Mouse (Mus musculus) left cerebral cortex, adult 9 months (tissue): Measurements from ENCODE around the gene Atl3.
A peak's percentile ranks its signal among the peaks of the same experiment; 100 is the strongest.
"Not testable (repeated sequence)": the region's sequence is repeated elsewhere in the genome, so short reads cannot be mapped to it uniquely, and the experiment has no call there.

ENCODE experiments used
- DNase-seq, 2 experiments: peaks; one replicate each; pipeline ENCODE4 v3.0.0; 2022; ENCODE audit warnings: low spot score in 2 of 2

The Atl3 gene

DNA sequence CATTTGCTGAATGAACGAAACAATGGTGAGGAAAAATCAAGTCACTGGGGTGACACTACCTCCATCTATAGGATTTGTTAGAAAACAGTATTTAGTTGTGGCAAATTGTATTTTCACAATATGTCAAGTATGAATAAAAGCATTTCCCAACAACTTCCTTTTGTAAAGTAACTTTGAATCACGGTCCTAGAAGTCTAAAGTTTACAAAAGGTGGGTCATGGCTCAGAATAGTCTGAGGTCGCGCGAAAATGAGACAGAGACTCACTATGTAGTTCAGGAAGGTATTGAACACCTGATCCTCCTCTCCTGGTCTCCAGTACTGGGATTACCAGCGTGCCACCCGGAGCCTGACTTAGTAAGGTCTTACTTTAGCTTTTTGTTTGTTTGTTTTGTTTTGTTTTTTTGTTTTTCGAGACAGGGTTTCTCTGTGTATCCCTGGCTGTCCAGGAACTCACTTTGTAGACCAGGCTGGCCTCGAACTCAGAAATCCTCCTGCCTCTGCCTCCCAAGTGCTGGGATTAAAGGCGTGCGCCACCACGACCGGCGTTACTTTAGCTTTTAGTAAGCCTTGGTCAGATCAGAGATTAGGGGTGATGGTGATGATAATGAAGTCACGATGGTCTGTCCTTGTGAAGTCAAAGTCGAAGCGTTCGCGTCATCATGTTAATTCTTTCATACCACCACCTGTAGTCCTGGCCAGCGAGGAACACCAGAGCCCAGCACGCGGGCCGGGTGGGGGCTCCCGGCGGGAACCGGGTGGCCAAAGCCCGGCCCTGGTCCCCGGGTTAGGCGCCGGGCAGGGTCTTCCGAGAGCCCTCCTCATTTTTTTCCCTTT is at the start of gene Atl3:
TSS of gene Atl3 (plus strand) at position 689 of the 835 bp plus-strand sequence.
- DNase-seq = no peak

- DNase-seq = no peak
Measured at GRCm38 (mm10) chr19:7445105-7445504, 48.7 kb upstream of the Atl3 start.

- DNase-seq = no peak
Measured at GRCm38 (mm10) chr19:7445596-7445995, 48.2 kb upstream of the Atl3 start.

DNA sequence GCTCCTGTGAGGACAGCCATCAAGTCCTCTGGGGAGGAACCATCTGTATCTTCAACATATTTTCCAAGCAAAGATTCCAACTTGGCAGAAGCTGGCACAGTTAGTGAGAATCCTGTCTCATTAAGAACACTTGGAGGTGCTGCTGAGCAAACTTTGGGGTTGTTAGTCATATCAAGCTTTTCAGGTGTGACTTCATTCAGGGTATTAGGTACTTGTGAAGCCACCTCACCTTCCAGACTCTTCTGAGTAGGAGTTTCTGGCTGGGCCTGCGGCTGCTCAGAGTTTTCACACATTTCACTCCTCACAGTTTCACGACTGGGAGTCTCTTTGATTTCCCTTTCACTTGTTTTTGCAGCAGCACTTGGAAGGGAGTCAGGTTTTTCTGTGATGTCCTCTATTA is 37.0 kb upstream of the Atl3 start:
- no peak for DNase-seq

DNA sequence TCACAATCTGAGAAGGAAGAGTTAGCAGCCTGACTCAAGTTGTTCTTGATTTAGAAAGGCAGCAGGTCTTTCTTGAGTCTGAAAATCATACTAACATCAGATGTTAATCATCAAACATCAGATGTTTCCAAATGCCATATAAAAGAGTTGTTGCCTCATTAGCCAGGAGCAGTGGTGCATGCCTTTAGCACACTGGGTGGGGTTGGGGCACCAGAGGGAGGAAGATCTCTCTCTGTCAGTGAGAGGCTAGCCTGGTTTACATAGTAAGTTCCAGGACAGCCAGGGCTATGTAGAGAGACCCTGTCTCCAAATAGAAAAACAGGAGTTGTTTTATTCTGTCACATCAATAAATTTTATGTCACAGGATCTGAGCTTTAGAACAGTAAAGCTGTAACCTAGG is 34.9 kb upstream of the Atl3 start:
- no peak for DNase-seq

DNA sequence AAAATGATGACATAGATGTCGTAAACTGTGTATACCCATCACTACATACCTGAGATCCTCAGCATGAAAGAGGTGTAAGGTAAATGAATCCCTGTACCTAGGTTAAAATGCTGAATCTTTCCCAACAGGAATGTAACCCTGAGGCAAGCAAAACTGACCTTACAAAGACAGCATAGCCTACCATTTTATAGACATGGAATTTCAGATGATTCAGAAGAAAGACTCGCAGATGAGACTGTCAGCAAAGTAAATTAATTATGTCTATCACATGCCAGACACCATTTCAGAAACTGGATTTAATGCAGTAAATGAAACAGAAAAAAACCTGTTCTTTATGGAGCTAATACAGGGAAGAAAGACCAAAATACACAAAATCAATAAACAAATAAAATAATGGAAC is 34.5 kb upstream of the Atl3 start:
- DNase-seq = no peak

DNA sequence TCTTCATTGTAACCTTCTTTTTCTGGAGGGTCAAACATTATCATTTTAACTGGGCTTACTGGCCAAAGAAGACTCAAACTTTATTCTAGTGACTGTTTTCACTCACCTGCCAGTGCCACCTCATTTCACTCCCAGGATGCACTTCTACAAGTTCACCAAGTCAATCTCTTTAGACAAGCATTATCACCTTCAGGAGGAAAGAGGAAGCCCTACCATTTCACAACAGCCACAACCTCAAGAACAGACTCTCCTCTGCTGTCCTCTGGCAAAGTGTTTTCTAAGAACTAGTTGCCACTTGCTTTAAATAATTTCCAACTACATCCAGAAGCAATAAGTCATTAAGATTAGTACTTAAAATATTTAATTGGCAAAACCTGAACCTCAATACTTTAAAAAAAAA is 25.9 kb upstream of the Atl3 start:
- DNase-seq = no peak

DNA sequence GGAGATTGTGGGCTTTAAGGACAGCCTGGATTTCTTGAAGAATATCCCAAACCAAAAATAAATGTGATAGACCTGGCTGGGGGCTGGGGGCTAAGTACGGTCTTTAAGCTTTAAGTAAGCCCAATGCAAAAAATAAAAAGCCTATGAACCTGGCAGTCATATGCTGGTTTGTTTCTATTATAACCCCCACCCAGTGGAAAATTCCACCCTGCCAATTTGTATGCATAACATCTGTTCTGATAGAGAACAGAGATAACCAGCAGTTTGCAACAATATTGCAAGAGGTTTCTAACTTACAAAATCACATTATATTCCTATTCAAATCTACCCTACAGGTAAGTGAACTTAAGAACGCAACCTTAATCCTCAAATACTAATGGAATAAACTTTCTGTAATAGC is 23.2 kb upstream of the Atl3 start:
- no peak for DNase-seq

DNA sequence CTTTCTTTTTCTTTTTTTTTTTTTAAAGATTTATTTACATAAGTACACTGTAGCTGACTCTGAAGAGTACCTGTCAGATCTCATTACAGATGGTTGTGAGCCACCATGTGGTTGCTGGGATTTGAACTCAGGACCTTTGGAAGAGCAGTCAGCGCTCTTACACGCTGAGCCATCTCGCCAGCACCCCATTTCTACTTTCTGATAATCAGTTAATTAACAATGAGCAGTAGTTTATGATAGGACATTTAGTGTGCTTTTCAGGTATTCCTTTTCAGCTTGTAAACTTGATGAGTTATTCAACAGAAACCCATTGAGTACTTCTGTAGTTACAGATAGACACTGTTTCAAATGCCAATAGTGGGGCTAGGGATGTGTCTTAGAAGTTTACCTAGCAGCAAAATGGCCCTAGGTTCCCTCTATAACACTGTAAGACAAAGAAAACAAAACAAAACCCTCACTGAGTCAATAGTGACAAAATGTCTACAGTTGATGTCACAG is 14.0 kb upstream of the Atl3 start:
- DNase-seq = no peak

DNA sequence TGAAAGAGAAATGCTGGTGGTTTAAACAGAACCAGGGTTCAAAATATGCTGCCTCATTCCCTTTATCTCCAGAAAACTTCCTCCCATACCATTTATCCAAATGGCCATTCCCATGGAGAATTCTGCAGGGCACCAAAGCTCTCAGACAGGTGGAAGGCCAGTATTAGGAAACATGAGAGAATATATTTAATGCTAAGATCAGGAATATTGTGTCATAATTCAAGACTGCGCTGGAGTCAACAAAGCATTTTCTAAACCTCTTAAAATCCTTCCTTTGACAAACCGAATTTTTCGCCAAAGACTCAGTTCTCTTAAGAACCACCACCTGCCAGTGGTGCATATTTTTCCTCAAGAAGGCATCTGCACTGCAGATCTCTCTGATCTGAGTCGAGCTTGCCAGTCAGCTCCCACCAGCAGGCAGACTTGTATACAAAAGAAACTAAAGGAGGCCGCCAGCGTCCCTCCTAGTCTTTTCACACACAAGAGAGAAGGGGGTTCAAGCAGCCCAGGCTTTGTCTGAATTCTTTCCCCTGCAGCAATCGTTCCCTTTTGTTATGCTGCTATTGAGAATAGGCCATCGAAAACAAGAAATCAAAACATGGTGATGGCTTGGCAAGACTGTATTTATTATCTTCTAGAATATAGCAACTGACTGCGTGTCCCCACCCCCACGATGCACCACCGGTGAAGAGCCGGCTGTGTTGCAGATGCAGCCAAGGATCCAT is 12.1 kb upstream of the Atl3 start:
- DNase-seq = peak in 1 of 2 experiments; percentile 32

DNA sequence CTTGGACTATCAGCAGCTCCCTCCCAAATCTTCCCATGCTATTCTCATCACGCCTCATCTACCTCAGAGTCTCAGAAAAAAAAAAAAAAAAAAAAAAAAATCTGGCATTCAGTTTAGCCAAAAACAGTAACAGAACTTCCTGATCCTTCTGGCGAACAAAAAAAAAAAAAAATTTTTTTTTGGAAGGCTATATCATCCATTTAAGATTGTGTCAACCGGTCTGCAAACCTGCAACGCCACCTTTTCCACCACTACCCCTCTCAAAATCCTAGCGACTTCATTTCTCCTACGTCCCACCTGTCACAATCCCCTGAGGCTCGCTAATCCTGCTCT is 11.6 kb upstream of the Atl3 start:
- DNase-seq = no peak

DNA sequence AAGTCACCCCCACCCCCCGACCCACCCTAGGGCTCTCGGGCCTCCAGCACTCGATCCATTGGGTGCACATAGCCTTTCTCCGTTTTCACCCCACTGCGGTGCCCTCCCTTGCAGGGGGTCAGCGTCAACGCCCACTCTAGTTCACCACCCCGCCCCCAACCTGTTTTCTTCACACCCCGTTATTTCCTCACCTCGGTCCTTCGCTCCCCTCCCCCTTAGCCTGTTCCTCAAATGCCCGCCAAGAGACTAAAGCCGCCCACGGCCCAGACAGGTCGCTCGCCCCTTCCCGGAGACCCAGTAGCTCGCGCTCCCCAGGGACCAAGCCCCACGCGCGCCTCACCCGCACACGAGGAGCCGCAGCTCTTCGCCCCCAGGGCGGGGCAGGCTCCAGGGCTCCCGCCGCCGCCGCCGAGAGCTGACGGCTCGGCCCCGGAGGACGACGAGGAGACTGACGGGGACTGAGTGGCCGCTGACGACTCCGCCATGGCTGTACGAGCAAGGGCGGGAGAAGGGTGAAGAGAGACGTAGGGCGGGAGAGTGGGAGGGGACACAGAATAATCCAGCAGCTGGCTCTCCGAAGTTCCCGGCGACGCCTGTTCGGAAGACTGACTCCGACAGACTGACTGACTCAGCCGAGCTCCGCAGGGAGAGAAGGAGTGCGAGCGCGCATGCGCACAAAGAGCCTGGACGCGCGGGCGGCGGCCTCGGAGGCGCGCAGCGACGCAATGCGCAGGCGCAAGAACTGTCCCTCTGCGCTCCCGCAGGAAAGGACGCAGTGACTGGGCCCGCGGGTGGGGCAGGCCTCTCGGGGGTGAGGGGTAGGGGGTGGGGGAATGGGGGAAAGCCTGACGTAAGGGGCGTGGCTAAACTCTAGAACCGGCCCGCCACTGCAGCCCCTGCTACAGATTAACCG is 11.0 kb upstream of the Atl3 start, which contains the start of gene Rtn3:
TSS of gene Rtn3 (minus strand) at position 683 of the 913 bp plus-strand sequence.
- DNase-seq = peak; percentile 93 to 95

DNA sequence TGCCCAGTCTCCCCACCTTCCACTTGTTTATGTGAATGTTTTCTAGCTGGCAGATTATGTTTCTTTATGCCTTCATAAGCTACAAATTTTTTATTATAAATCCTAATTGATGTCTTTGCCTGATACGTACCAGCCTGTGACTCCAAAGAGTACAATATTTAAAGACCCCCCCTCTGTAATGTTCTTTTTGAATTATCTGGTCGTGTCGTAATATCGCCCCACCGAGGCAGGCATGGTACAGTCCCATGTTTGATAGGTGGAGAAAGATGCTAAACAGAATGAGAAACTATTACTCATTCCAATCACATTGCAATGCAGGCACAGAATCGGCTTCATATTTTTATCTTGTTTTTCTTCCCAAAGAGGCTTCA is 10.3 kb upstream of the Atl3 start:
- DNase-seq = peak in 1 of 2 experiments; percentile 79

GRCm38 (mm10) chr19:7484076-7484475 is 9.8 kb upstream of the Atl3 start:
- DNase-seq = peak in 1 of 2 experiments; percentile 35

GRCm38 (mm10) chr19:7487680-7488079 is 6.2 kb upstream of the Atl3 start:
- DNase-seq = no peak

- DNase-seq = no peak
Measured at GRCm38 (mm10) chr19:7491960-7492359, 1.9 kb upstream of the Atl3 start.

DNA sequence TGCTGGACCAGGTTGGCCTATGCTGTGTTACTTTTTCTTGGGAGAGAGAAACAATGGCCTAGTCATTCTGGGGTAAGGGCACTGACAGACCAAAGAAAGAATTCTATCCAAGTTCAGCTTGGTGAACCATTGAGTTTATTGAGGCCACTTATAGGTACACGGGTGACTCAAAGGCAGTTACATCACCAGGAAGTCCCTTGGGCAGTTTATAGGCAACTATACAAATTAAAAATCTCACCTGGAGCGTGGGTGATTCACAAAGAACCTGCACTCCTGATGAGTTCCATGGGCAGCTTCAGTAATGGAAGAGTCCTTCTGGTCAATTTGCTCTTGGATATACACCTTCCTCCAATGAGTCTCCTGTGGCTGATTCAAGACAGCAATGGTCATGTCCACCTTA is 1.2 kb upstream of the Atl3 start:
- DNase-seq = no peak

DNA sequence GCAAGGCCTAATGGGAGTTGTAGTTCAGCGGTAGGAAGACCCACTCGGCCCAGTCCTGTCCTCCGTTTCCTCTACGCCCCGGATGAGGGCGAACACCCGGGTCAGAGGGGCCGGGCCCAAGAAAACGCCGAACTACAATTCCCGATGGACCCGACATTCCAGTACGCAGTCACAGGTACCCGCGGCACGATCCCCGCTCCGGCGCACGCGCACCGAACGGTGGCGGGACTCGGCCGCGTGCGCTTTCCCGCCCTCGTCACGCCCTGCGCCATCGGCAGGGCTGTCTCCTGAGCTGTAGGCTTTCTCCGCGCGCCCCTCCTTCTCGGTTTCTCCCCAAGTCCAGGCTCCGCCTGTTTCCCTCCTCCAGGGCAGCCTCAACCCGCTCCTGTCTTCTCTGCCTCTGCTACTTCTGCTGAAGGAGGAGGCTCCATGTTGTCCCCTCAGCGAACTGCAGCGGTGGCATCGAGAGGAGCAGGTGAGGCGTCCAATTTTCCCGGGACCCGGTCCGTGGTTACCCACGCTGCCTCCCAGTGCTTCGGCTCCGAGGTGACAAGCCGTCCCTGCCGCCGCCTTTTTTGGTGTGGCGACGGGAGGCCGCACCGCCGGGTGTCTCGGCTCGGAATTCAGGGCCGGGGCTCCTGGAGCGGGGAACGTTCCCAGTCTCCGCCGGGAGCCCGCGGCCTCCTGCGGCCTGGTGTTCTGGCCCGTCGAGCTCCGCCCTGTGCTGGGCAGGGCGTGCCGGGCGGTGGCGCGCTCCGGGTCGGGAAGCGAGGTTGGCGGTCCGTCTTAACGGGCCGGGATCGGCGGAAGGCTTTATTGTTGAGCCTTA is 561 bp downstream of the Atl3 start:
- peak; percentile 97 to 98 for DNase-seq

DNA sequence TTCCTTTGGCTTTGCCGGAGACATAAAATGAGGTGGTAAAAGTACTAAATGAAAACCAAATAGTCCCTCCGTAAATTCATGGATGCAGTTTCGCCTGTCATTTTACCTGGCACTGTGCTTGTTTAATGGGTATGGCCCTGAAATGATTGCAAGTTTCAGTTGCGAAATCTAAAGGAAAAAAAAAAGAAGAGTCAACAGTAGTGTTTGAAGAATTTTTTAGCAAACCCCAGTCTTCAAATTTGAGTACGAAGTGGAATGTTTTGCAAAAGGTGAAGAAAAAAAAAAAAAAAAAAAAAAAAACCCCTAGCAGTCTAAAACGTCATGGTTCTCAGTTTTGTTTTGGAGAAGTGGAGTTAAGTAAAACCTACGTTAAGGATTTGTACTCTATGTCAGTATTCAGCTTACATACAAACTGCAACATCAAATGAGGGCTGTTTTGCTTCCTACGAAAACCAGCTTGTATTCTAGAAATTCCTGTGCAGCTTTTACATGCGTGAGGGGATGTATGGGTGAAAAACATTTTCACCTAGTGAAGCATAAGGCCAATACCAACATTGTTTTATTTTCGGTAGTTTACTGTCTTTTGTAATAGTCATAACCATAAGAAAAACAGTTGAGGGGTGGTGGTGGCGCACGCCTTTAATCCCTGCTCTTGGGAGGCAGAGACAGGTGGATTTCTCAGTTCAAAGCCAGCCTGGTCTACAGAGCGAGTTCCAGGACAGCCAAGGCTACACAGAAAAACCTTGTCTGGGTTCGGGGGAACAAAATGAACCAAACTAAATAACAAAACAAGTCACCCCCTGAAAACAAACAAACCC is 1.6 kb downstream of the Atl3 start:
- DNase-seq = no peak

DNA sequence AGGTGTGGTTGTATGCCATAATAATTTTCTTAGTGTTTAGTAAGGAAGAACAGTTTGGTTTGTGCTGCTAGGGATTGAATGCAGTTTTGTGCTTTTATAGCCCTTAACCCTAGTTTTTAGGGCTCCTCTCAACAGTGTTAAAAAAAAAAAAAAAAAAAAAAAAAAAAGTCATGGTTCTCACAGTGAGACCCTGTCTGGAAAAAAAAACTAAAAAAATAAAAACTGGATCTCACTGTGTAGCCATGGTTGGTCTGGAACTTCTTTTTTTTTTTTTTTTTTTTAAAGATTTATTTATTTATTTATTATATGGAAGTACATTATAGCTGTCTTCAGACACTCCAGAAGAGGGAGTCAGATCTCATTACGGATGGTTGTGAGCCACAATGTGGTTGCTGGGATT is 2.2 kb downstream of the Atl3 start:
- not testable (repeated sequence) for DNase-seq
